Mouse (Mus musculus) myocyte (in vitro differentiated cells): ENCODE measurements around the gene Rcor1.

Source experiments
- TCF12 ChIP-seq: IDR thresholded peaks from one replicate; pipeline ENCODE4 v1.6.1; 2011; ENCODE audit warnings: mild to moderate bottlenecking, control low read depth; ENCODE audit not compliant: poor library complexity, insufficient read depth, severe bottlenecking
- USF1 ChIP-seq: IDR thresholded peaks from one replicate; pipeline ENCODE4 v1.6.1; 2011; ENCODE audit warnings: low read depth, mild to moderate bottlenecking, control low read depth, moderate library complexity

DNA sequence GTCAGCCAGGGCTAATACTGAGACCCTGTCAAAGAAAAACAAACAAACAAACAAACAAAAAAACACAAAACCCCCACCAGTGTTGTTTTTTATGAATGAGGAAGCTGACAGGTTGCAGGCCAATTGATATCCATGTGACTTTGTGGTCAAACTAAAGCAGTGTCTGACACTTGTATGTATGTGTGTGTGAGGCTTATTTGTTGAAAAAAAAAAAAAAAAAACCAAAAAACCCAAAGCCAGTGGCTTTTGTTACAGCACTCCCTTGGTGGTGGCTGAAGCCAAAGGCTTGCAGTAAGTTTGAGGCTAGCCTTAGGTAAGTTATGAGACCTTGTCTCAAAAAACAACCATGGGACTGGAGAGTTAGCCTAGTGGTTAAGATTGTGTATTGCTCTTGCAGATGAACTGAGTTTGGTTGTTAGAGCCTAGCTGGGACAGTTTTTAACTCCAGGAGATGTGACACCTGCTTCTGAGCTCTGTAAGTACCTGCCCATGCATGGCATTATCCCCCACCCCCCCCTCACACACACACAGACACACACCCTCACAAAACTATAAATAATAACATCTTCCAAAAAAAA lies 2.9 kb upstream of the Rcor1 start:
- TF ChIP-seq TCF12 (no peak), USF1 (no peak)
